Comparison of ENCODE assay signal across 7 mouse cellular contexts in the genomic region with DNA sequence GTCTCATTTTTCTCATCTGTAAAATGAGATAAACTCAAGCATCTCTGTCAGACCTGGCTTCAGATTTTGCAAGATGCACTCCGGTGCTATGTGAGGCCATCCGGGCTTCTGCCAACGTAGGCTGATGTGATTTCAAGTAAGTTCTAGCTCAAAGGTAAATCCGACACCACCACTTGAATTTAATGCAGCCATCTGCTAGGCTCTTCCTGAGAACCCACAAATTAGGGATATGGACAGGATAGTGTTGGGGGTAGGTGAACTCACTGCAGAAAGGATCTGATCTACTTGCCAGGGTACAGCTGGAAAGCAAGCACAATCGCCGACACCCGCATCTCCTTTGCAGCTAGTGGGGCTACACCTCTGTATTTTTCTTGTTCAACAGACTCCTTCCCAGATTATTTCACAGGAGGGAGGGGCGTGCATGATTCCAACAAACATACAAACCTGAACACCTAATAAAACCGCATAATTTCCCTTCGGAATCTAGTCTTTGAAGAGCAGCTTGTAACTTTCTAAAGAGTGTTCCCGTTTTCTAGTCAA. TPM values are rescaled to one million over a fixed set of nuclear protein-coding genes. Genes with fewer than 3 reads are reported as not detected.
DNase-seq lines count a peak whose midpoint lies in the region; ATAC-seq and TF ChIP-seq lines count a peak whose summit lies in the region.

No protein-coding gene starts in this region.

- H3K27ac ChIP-seq in neural tube, embryonic 11.5 days (ENCODE audit: low read depth, low read length), result peak overlapping the region; percentile 42; the same call in 1 of the 2 replicates
- peak overlapping the region; percentile 98 for H3K27ac ChIP-seq in limb, embryonic 10.5 days
- peak overlapping the region; percentile 32; the same call in 1 of the 2 replicates for H3K27ac ChIP-seq in olfactory bulb, adult 2 months (ENCODE audit: insufficient read depth, low read depth, low read length)

- peak; percentile 10 for ATAC-seq in neural tube, embryonic 11.5 days (ENCODE audit: insufficient read depth, low FRiP score, low TSS enrichment)
- ATAC-seq in erythroblast, adult 5-6 weeks (replicated peaks; ENCODE audit: low FRiP score, poor library complexity, severe bottlenecking), result peak; percentile 4; the same call in 1 of the 2 replicates

- H3K4me3 ChIP-seq in neural tube, embryonic 11.5 days (ENCODE audit: low read depth, low read length), result peak overlapping the region; percentile 80
- H3K4me3 ChIP-seq in limb, embryonic 10.5 days, result peak overlapping the region; percentile 74
- peak overlapping the region; percentile 85 for H3K4me3 ChIP-seq in olfactory bulb, adult 2 months (ENCODE audit: insufficient read depth, low read depth, low read length)

- no peaks in the 10 kb centered on the region for H3K9me3 ChIP-seq in neural tube, embryonic 11.5 days (ENCODE audit: control insufficient read depth, low read length)
- H3K9me3 ChIP-seq in limb, embryonic 10.5 days (replicated peaks), result no peaks in the 10 kb centered on the region

- no peak for TF ChIP-seq POLR2A in olfactory bulb, adult 2 months (IDR thresholded peaks at IDR 0.05; ENCODE audit: insufficient read depth, low read depth, low read length)

- H3K4me2 ChIP-seq in neural tube, embryonic 11.5 days (ENCODE audit: low read depth), result peak overlapping the region; percentile 45

- no peak for TF ChIP-seq CTCF in olfactory bulb, adult 2 months (IDR thresholded peaks at IDR 0.05; ENCODE audit: insufficient read depth, low read depth, low read length)

- 9% methylated on average over 11 of the region's 11 CpGs for WGBS in neural tube, embryonic 11.5 days
- 13% methylated on average over 11 of the region's 11 CpGs for WGBS in limb, embryonic 10.5 days
- WGBS in olfactory bulb, adult 2 months, result 6% methylated on average over 11 of the region's 11 CpGs

- DNase-seq in neural tube, embryonic 11.5 days (ENCODE audit: low spot score), result no peak
- DNase-seq in neural tube, embryonic 10.5 days (ENCODE audit: extremely low spot score, low spot score), result no peak
- no peak for DNase-seq in limb, embryonic 10.5 days (ENCODE audit: low spot score)
- DNase-seq in Muller cell, postnatal 12 days (ENCODE audit: inconsistent ontology term), result no peak
- no peak for DNase-seq in urinary bladder, postnatal 10 days (ENCODE audit: low spot score)

- H3K9ac ChIP-seq in neural tube, embryonic 11.5 days (ENCODE audit: low read length), result peak overlapping the region; percentile 88

- H3K27me3 ChIP-seq in neural tube, embryonic 11.5 days (ENCODE audit: control insufficient read depth, insufficient read depth, low read length), result no peaks in the 10 kb centered on the region
- H3K27me3 ChIP-seq in limb, embryonic 10.5 days (ENCODE audit: low read depth, poor library complexity, severe bottlenecking), result no peaks in the 10 kb centered on the region

- H3K36me3 ChIP-seq in neural tube, embryonic 11.5 days (ENCODE audit: control insufficient read depth, insufficient read depth, low read length), result peaks cover 14% of the 10 kb centered on the region
- H3K36me3 ChIP-seq in limb, embryonic 10.5 days, result peaks cover 30% of the 10 kb centered on the region

- peaks cover 7% of the 10 kb centered on the region for H3K4me1 ChIP-seq in neural tube, embryonic 11.5 days (ENCODE audit: control insufficient read depth, insufficient read depth, low read length)
- H3K4me1 ChIP-seq in limb, embryonic 10.5 days, result peaks cover 15% of the 10 kb centered on the region; the same call in 1 of the 2 replicates
- H3K4me1 ChIP-seq in olfactory bulb, adult 2 months (ENCODE audit: control insufficient read depth, insufficient read depth, low read length), result peaks cover 3% of the 10 kb centered on the region

RNA-seq across cellular contexts. Expression of a gene that starts 0.5 kb away (rescaled TPM):
- polyA plus RNA-seq in neural tube, embryonic 11.5 days (2014; fragmentation: Nextera tagmentation; extraction: Ambion mirVana), result 346 and 359 TPM in 2 replicates
- 54.8 and 61.9 TPM in 2 replicates for total RNA-seq in erythroblast, adult 5-6 weeks (2015; ENCODE audit: low replicate concordance)
- 111 and 113 TPM in 2 replicates for total RNA-seq in erythroblast, adult 5-6 weeks (2017; ENCODE audit: low replicate concordance)
- polyA plus RNA-seq in limb, embryonic 10.5 days (2016; fragmentation: Nextera tagmentation; extraction: Ambion mirVana), result 421 and 433 TPM in 2 replicates
- not detected in 2 replicates for polyA plus RNA-seq in olfactory bulb, adult 2 months (2012; ENCODE audit: insufficient read depth, insufficient read length, low replicate concordance, missing spikeins)

RNA-seq across cellular contexts. Expression of a gene that starts 0.7 kb away (rescaled TPM):
- 10.9 and 15.7 TPM in 2 replicates for polyA plus RNA-seq in neural tube, embryonic 11.5 days (2014; fragmentation: Nextera tagmentation; extraction: Ambion mirVana)
- total RNA-seq in erythroblast, adult 5-6 weeks (2015; ENCODE audit: low replicate concordance), result not detected in 2 replicates
- total RNA-seq in erythroblast, adult 5-6 weeks (2017; ENCODE audit: low replicate concordance), result not detected in 2 replicates
- 2.1 and 2.8 TPM in 2 replicates for polyA plus RNA-seq in limb, embryonic 10.5 days (2016; fragmentation: Nextera tagmentation; extraction: Ambion mirVana)
- not detected in 2 replicates for polyA plus RNA-seq in olfactory bulb, adult 2 months (2012; ENCODE audit: insufficient read depth, insufficient read length, low replicate concordance, missing spikeins)

RNA-seq across cellular contexts. Expression of a gene that starts 11.2 kb away (rescaled TPM):
- polyA plus RNA-seq in neural tube, embryonic 11.5 days (2014; fragmentation: Nextera tagmentation; extraction: Ambion mirVana), result 5.8 and 7.9 TPM in 2 replicates
- not detected in 2 replicates for total RNA-seq in erythroblast, adult 5-6 weeks (2015; ENCODE audit: low replicate concordance)
- 1.2 and 1.5 TPM in 2 replicates for total RNA-seq in erythroblast, adult 5-6 weeks (2017; ENCODE audit: low replicate concordance)
- polyA plus RNA-seq in limb, embryonic 10.5 days (2016; fragmentation: Nextera tagmentation; extraction: Ambion mirVana), result 28.7 and 32.0 TPM in 2 replicates
- polyA plus RNA-seq in olfactory bulb, adult 2 months (2012; ENCODE audit: insufficient read depth, insufficient read length, low replicate concordance, missing spikeins), result not detected in 2 replicates

RNA-seq across cellular contexts. Expression of a gene that starts 48.6 kb away (rescaled TPM):
- not detected in 2 replicates for polyA plus RNA-seq in neural tube, embryonic 11.5 days (2014; fragmentation: Nextera tagmentation; extraction: Ambion mirVana)
- 21.7 and 30.7 TPM in 2 replicates for total RNA-seq in erythroblast, adult 5-6 weeks (2015; ENCODE audit: low replicate concordance)
- 20.4 and 21.9 TPM in 2 replicates for total RNA-seq in erythroblast, adult 5-6 weeks (2017; ENCODE audit: low replicate concordance)
- polyA plus RNA-seq in limb, embryonic 10.5 days (2016; fragmentation: Nextera tagmentation; extraction: Ambion mirVana), result 0.15 TPM in 1 of 2 replicates, not detected in the other
- not detected in 2 replicates for polyA plus RNA-seq in olfactory bulb, adult 2 months (2012; ENCODE audit: insufficient read depth, insufficient read length, low replicate concordance, missing spikeins)

RNA-seq across cellular contexts. Expression of a gene that starts 56.3 kb away (rescaled TPM):
- 0.41 TPM in 1 of 2 replicates, not detected in the other for polyA plus RNA-seq in neural tube, embryonic 11.5 days (2014; fragmentation: Nextera tagmentation; extraction: Ambion mirVana)
- 140 and 215 TPM in 2 replicates for total RNA-seq in erythroblast, adult 5-6 weeks (2015; ENCODE audit: low replicate concordance)
- 429 and 503 TPM in 2 replicates for total RNA-seq in erythroblast, adult 5-6 weeks (2017; ENCODE audit: low replicate concordance)
- 0.18 TPM in 1 of 2 replicates, not detected in the other for polyA plus RNA-seq in limb, embryonic 10.5 days (2016; fragmentation: Nextera tagmentation; extraction: Ambion mirVana)
- polyA plus RNA-seq in olfactory bulb, adult 2 months (2012; ENCODE audit: insufficient read depth, insufficient read length, low replicate concordance, missing spikeins), result not detected in 2 replicates

Comparison
In these comparisons a context has a peak if more than half of its experiments do, and no peak if none do; other contexts are left out.
1. H3K27ac ChIP-seq: peak in every context shown above with its lines; median percentile 98 in limb, embryonic 10.5 days; 42 in neural tube, embryonic 11.5 days; 32 in olfactory bulb, adult 2 months.